Mouse (Mus musculus) intestine, embryonic 15.5 days (tissue): Measurements from ENCODE around the gene Cd55. TPM values are rescaled to one million over a fixed set of nuclear protein-coding genes. Genes with fewer than 3 reads are reported as not detected.
A peak's percentile ranks its signal among the peaks of the same experiment; 100 is the strongest.

Experiments used
- ATAC-seq: fragments of 200-750 bp; cut with Nextera tagmentation; 2 replicates; pipeline ENCODE4 v1.8.0; 2017; ENCODE audit warnings: moderate TSS enrichment, moderate library complexity
- H3K27ac ChIP-seq: fragments of 300-500 bp; sonication (generic); 2 replicates; pipeline ENCODE4 v1.5.1; 2015; ENCODE audit warnings: mild to moderate bottlenecking, inconsistent platforms
- H3K27me3 ChIP-seq: fragments of 300-500 bp; sonication (generic); replicated peaks from 2 replicates; pipeline ENCODE4 v1.6.1; 2015; ENCODE audit warnings: inconsistent platforms
- H3K36me3 ChIP-seq: fragments of 300-500 bp; sonication (generic); 2 replicates; pipeline ENCODE4 v1.6.1; 2015; ENCODE audit warnings: inconsistent platforms
- H3K4me1 ChIP-seq: fragments of 300-500 bp; sonication (generic); replicated peaks from 2 replicates; pipeline ENCODE4 v1.6.1; 2015; ENCODE audit warnings: inconsistent platforms
- H3K4me2 ChIP-seq: fragments of 300-500 bp; sonication (generic); replicated peaks from 2 replicates; pipeline ENCODE4 v1.6.1; 2015; ENCODE audit warnings: mild to moderate bottlenecking, inconsistent platforms
- H3K4me3 ChIP-seq: fragments of 300-500 bp; sonication (generic); replicated peaks from 2 replicates; pipeline ENCODE4 v1.5.1; 2015; ENCODE audit warnings: inconsistent platforms
- H3K9ac ChIP-seq: fragments of 300-500 bp; sonication (generic); 2 replicates; pipeline ENCODE4 v1.6.1; 2015; ENCODE audit warnings: inconsistent platforms
- H3K9me3 ChIP-seq: fragments of 300-500 bp; sonication (generic); 2 replicates; pipeline ENCODE4 v1.6.1; 2016; ENCODE audit warnings: inconsistent platforms
- WGBS: fragments of 180-500 bp; shearing (Covaris S2); methylation state at CpG from one replicate; pipeline ENCODE4 v1.1.7; 2015; 5-methylcytosine and 5-hydroxymethylcytosine counted together
- polyA plus RNA-seq: library from polyadenylated mRNA; unstranded; fragments of >200 nt; fragmentation: Nextera tagmentation; extraction: Ambion mirVana; gene quantifications from 2 replicates; pipeline ENCODE4 v1.2.1, GENCODE M21; 2015

Cd55 gene
- polyA plus RNA-seq: 19.8 and 20.0 TPM in 2 replicates

DNA sequence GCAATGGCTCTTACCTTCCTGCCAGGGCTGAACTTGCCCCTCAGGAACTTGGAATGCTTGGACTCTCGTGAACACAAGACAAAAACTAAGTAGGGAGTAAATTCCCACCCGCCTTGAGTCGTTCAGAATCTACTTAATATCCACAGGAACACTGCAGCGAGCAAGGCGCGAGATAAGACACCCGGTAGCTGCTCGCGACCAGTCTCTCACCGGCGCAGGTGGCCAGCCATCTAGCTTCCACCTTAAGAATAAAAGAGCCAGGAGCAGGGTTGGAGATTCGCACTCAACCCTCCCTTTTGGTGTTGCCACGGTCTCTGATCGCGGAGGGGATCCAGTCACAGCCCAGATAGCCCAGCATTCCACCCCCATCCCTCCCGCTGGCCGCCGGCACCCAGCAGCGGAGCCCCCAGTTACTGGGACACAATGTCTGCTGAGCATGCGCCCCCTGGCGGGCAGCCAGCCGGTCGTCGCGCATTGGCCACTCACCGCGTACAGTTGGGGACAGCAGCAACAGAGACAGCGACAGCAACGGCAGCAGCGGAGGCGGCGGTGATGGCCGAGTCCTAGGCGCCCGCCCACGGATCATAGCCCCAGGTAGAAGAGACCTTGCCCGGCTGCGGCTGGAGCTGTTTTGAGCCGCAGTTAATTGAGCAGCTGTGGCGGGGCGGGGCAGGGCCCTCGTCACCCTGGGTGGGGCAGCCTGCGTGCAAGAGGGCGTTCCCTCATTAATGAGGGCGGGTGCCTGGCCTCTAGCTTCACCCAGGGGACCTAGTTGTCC is at the start of gene Cd55:
Gene Cd55 (minus strand): TSS at position 661 of the 778 bp plus-strand sequence.
- Histone ChIP-seq H3K27ac (peak within 1 kb of the TSS; percentile 67), H3K36me3 (no peaks in the 10 kb centered on the region), H3K4me3 (peak within 1 kb of the TSS; percentile 65), H3K9ac (peak within 1 kb of the TSS; percentile 52), H3K4me1 (peaks cover 7% of the 10 kb centered on the region), H3K27me3 (no peaks in the 10 kb centered on the region), H3K4me2 (peak within 1 kb of the TSS; percentile 88), H3K9me3 (no peaks in the 10 kb centered on the region)
- under 1% methylated on average over 45 of the region's 45 CpGs for WGBS
- peak; percentile 95 for ATAC-seq

DNA sequence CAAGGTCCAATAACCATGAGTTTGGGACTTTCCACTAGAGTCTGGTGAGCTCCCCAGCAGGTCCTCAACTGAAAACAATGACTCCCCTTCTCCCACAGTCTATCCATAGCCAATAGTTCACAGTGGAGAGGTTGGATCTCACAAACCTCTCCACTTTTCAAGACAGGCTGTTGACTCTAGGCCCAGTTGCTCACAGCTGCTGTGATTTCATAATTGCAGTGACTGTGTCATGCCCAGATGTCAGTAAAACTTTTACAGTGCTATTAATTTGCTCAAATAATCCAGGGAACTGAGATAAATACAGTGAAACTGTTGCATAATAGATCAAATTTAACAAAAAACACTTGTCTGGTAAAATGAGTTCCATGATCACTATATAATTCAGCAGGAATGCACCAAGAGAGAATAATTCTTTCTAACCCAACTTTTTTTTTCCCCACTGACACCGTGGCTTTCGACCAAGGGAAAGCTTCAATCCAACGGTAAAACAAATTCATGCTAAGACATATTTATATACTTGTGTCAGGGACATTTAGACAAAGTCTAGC is 49.4 kb upstream of the Cd55 start:
- 52% methylated on average over 3 of the region's 3 CpGs for WGBS
- H3K4me2 ChIP-seq: no peak overlapping the region
- no peak overlapping the region for H3K4me3 ChIP-seq
- 0 out of 2 replicates have a peak, but pooled peaks cover 7% of the 10 kb centered on the region for H3K4me1 ChIP-seq
- H3K36me3 ChIP-seq: no peaks in the 10 kb centered on the region
- no peaks in the 10 kb centered on the region for H3K9me3 ChIP-seq
- peak; percentile 41; the same call in 1 of the 2 replicates for ATAC-seq
- no peaks in the 10 kb centered on the region for H3K27me3 ChIP-seq
- no peak overlapping the region for H3K27ac ChIP-seq
- no peak overlapping the region for H3K9ac ChIP-seq

DNA sequence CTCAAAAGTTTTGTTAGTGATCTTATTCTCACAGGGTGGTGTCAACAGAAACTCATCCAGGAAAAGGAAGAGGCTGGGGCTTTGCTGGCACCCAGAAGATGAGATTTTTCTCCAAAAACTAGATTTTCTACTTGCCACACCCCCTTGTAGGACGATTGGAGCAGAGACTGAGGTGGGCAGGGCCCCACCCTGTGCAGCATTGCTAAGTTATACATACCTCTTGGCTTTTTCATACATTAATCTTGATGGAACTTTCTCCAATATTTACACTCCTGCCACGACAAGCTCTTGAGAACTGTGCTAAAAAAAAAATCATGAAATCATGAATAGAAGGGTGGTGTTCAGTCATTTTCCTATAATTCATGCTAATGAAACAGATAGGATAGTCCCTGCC is 46.4 kb upstream of the Cd55 start:
- Histone ChIP-seq H3K27ac (no peak overlapping the region), H3K36me3 (no peaks in the 10 kb centered on the region), H3K4me1 (0 out of 2 replicates have a peak, but pooled peaks cover 3% of the 10 kb centered on the region), H3K9ac (no peak overlapping the region), H3K4me3 (no peak overlapping the region), H3K27me3 (no peaks in the 10 kb centered on the region), H3K9me3 (no peaks in the 10 kb centered on the region), H3K4me2 (no peak overlapping the region)
- no peak for ATAC-seq
- 26% methylated on average over 2 of the region's 2 CpGs for WGBS

DNA sequence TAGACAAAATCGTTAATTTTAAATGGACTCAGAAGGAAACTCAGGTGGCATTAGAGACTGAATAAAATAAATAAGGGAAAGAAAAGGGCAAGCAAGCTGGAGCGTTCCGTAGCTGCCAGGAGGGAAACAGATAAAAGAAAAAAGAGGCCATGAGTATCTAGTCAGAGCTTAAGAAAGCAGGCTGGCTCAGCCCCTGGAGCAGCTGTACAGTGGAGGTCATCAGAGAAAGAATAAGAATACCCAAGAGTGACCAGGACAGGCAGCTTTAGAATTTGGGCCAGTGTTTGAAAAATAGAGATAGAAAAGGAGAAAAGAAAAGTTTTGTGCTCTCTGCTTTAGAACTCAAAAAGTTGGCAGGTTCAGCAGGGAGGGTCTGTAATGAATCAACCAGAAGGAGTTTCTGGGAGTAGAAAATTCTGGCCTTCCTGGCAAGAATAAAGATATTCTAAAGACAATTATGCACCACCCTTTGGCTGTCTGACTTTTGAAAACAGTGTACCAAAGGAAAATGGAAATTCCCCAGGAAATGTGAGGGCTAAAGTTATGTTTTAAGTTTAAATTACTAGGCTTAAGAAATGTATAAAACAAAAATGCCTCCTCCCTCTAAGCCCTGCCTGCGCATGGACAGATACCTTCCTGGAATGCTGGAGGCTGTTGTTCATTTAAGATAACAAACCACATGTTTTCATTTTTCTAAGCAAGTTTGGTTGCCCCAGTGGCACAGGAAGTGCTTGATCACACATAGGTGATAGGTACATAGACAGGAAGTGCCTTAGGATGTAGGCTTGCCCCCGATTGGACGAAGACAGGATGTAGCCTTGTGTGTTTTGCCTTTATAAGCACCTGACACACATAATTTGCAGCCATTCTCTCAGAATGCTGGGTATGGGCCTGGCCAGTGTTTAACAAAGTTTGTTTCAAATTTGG is 45.7 kb upstream of the Cd55 start:
- 64% methylated on average over 6 of the region's 6 CpGs for WGBS
- H3K36me3 ChIP-seq: no peaks in the 10 kb centered on the region
- 0 out of 2 replicates have a peak, but pooled peaks cover 3% of the 10 kb centered on the region for H3K4me1 ChIP-seq
- H3K4me3 ChIP-seq: no peak overlapping the region
- no peak overlapping the region for H3K4me2 ChIP-seq
- no peaks in the 10 kb centered on the region for H3K9me3 ChIP-seq
- no peak overlapping the region for H3K27ac ChIP-seq
- 0 out of 2 replicates have a peak, but pooled peaks have one; percentile 18 for ATAC-seq
- H3K9ac ChIP-seq: no peak overlapping the region
- no peaks in the 10 kb centered on the region for H3K27me3 ChIP-seq

DNA sequence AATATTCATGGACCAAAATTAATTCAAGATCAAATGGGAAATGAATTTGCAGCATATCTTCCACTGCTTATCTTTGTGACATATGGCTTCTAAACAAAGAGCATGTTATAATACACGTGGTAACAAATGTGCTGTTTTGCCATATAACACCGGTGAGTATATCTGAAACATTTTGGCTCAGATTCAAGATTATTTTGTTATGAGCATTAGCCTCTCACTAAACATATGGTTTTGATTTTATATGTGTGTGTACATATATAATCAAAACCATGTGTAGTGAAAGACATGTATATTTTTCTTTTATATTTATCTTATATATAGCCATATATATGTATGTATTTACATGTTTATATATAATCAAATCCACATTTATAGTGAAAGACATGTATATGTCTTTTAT is 44.9 kb upstream of the Cd55 start:
- no peak for ATAC-seq
- 63% methylated on average over 2 of the region's 2 CpGs for WGBS
- no peaks in the 10 kb centered on the region for H3K36me3 ChIP-seq

DNA sequence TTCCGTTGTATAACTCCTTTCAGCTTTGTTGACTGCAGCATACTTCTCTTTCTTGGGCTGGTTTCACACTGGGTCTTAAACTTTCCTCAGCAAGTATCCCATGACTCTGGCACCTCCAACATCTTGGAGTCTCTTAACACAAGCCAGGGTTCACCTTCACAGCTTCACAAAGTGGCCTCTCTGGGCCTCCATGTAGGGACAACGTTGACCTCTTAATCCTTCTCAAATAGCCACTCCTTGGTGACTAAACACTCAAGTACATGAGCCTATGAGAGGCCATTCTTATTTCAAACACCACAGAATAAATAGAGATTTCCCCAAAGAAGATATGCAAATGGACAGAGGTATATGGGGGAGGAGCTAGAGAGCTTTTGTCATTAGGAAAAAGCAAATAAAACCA is 37.4 kb upstream of the Cd55 start:
- Histone ChIP-seq H3K4me3 (no peak overlapping the region), H3K27me3 (no peaks in the 10 kb centered on the region), H3K9me3 (no peaks in the 10 kb centered on the region), H3K4me2 (no peak overlapping the region), H3K36me3 (no peaks in the 10 kb centered on the region), H3K27ac (no peak overlapping the region), H3K4me1 (no peaks in the 10 kb centered on the region), H3K9ac (no peak overlapping the region)
- no peak for ATAC-seq
- WGBS: 69% methylated on average over 2 of the region's 2 CpGs

More for the DNA sequence above, 44.9 kb upstream of the Cd55 start:
- Histone ChIP-seq H3K9ac (no peak overlapping the region), H3K9me3 (no peaks in the 10 kb centered on the region), H3K4me1 (no peaks in the 10 kb centered on the region), H3K4me2 (no peak overlapping the region), H3K27ac (no peak overlapping the region), H3K27me3 (no peaks in the 10 kb centered on the region), H3K4me3 (no peak overlapping the region)

DNA sequence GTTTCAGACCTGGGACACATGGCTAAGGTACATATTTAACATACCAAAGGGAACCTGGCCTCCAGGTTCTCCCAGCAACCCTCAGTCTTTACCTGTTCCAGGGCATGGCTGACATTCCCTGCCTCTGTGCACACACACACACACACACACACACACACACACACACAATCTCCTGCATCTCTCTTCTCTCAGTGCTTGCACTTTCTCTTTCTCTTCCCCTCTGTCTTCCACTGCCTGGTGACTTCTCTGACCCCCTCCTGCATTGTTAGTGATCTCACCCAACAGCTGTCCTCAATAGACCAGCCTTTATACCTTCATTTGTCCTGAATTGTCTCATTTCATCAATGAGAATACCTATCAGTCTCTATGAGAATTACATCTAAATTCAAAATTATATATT is 35.8 kb upstream of the Cd55 start:
- H3K9me3 ChIP-seq: no peaks in the 10 kb centered on the region
- H3K36me3 ChIP-seq: no peaks in the 10 kb centered on the region
- H3K9ac ChIP-seq: no peak overlapping the region
- no peaks in the 10 kb centered on the region for H3K27me3 ChIP-seq
- no peak overlapping the region for H3K4me3 ChIP-seq
- no peak overlapping the region for H3K27ac ChIP-seq
- no peak for ATAC-seq
- no peak overlapping the region for H3K4me2 ChIP-seq
- H3K4me1 ChIP-seq: no peaks in the 10 kb centered on the region

GRCm38 (mm10) chr1:130486816-130487545 is 24.4 kb upstream of the Cd55 start:
- H3K36me3 ChIP-seq: no peaks in the 10 kb centered on the region
- WGBS: 54% methylated on average over 10 of the region's 10 CpGs
- H3K27ac ChIP-seq: 0 out of 2 replicates have a peak overlapping the region, but pooled peaks have one; percentile 19
- peak; percentile 38; the same call in 1 of the 2 replicates for ATAC-seq
- H3K9ac ChIP-seq: no peak overlapping the region
- no peak overlapping the region for H3K4me2 ChIP-seq
- H3K27me3 ChIP-seq: no peaks in the 10 kb centered on the region
- no peaks in the 10 kb centered on the region for H3K9me3 ChIP-seq
- no peak overlapping the region for H3K4me3 ChIP-seq
- no peaks in the 10 kb centered on the region for H3K4me1 ChIP-seq

GRCm38 (mm10) chr1:130485828-130486620 is 23.5 kb upstream of the Cd55 start:
- ATAC-seq: peak; percentile 92
- 42% methylated on average over 10 of the region's 10 CpGs for WGBS
- 0 out of 2 replicates have a peak overlapping the region, but pooled peaks have one; percentile 11 for H3K4me2 ChIP-seq

DNA sequence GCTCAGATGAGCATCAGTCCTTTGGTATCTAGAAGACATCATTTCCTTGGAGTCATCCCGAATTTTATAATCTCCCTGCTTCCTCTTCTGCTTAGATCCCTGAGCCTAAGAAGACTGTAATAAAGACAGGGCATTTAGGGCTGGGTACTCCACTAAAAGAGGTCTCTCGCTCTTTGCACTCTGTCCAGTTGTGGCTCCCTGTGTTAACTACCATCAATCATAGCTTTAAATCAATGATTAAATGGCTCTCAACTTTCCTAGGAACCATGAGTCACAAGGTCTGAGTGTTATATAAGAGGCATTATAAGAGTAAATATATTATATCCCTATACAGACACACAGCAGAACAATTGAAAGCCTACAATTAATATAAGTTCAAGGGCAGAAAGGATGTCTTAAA is 22.8 kb upstream of the Cd55 start:
- H3K4me3 ChIP-seq: no peak overlapping the region
- H3K27ac ChIP-seq: no peak overlapping the region
- WGBS: 59% methylated on average over 2 of the region's 2 CpGs
- H3K36me3 ChIP-seq: no peaks in the 10 kb centered on the region
- H3K9ac ChIP-seq: no peak overlapping the region
- no peak overlapping the region for H3K4me2 ChIP-seq
- no peaks in the 10 kb centered on the region for H3K9me3 ChIP-seq
- H3K27me3 ChIP-seq: no peaks in the 10 kb centered on the region
- ATAC-seq: peak; percentile 51
- H3K4me1 ChIP-seq: no peaks in the 10 kb centered on the region

More at GRCm38 (mm10) chr1:130485828-130486620, 23.5 kb upstream of the Cd55 start:
- H3K27ac ChIP-seq: no peak overlapping the region
- H3K9ac ChIP-seq: no peak overlapping the region
- no peaks in the 10 kb centered on the region for H3K4me1 ChIP-seq
- no peaks in the 10 kb centered on the region for H3K9me3 ChIP-seq
- H3K27me3 ChIP-seq: no peaks in the 10 kb centered on the region
- H3K4me3 ChIP-seq: no peak overlapping the region
- no peaks in the 10 kb centered on the region for H3K36me3 ChIP-seq

DNA sequence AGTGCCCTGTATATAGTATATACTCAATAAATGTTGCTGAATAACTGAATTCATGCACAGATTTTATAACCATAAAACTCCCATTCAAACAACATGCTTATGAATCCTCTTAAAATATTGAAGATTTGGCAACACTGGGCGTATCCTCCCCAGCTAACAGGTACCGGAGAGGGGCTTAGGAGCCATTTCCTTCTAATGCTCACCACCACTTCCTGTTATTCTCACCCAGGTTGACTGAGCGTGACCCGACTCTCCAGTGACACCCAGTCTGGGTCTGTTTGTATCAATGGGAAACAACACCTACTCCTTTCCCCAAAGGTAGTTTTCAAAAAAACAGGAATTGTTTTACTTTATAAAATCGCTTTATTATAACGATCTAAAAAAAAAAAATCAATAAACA is 12.4 kb upstream of the Cd55 start:
- WGBS: 78% methylated on average over 6 of the region's 6 CpGs
- no peak for ATAC-seq

More for the DNA sequence above, 12.4 kb upstream of the Cd55 start:
- Histone ChIP-seq H3K9ac (no peak overlapping the region), H3K4me3 (no peak overlapping the region), H3K27me3 (no peaks in the 10 kb centered on the region), H3K9me3 (no peaks in the 10 kb centered on the region), H3K4me2 (no peak overlapping the region), H3K4me1 (no peaks in the 10 kb centered on the region), H3K27ac (no peak overlapping the region), H3K36me3 (no peaks in the 10 kb centered on the region)
